Mouse (Mus musculus): ENCODE results near the gene Pmp22. TPM values are rescaled to one million over a fixed set of nuclear protein-coding genes. Genes with fewer than 3 reads are reported as not detected.
A peak's percentile ranks its signal among the peaks of the same experiment; 100 is the strongest.

Gene Pmp22
- total RNA-seq, 2 experiments from 2014 or later: not detected

DNA sequence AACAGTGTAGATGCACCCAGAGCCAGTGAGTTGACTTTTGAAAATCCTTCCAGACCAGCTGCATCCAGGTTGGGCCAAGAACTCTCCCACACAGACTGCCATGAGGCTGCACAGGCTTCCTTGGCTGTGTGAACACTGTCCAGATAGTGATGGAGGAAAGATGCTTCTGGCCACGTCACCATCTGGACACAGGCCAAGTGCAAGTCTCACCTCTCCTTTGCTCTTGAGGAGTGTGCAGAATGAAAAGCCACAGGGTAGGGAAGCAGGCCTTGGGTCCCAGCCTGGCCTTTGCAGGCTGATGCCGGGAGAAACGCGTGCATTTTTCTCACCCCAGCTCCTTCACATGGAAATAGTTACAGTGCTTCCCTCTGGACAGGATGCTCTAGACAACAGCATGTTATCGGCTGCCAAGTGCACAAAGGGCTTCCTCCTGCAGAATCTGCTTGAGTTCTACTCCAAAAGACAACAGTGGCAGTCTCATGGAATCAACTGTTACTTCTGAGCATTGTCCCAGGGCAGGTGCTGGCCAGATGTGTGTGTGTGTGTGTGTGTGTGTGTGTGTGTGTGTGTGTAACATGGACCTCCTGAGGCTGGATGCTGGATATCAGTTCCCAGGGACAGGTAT is 2.8 kb upstream of the Pmp22 start:
- ATAC-seq (replicated peaks; ENCODE audit: poor library complexity, severe bottlenecking): no peak

DNA sequence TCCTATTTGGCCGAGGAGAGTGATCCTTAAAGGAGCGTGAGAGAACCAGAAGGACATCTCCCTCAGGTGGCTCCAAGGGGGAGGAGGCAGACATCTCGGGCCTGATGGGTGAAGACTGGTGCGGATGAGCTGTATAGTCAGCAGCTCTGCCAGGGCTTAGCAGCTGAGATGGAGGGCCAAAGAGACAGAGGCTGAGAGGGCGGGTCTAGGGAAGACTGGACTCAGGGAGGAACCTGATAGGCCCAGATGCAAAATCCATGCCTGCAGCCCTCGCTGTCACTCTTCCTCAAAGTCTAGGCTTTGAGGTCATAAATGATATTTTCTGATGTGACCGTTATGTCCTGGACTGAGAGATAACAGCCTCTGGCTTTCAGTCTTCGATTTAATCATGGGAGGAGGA is 1.8 kb upstream of the Pmp22 start:
- no peak for ATAC-seq (replicated peaks; ENCODE audit: poor library complexity, severe bottlenecking)

DNA sequence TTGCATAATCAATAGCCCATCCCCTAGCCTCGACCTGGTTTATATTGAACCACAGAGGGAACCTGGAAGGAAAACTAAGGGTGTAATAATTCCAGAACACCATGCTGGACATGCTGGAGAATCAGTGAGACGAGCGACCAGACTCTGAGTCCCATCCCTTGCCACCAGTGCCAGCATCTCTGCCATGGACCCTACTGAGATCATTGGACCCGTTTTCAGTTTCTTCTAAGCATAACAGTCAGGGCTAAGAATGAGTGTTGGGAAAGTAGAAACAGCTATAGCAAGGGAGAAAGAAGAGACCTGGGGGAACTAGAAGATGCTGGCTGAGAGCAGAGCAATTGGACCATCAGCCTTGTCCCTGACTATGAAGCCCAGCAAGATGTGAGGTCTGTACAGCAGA is 1.3 kb upstream of the Pmp22 start:
- ATAC-seq (replicated peaks; ENCODE audit: poor library complexity, severe bottlenecking): no peak

DNA sequence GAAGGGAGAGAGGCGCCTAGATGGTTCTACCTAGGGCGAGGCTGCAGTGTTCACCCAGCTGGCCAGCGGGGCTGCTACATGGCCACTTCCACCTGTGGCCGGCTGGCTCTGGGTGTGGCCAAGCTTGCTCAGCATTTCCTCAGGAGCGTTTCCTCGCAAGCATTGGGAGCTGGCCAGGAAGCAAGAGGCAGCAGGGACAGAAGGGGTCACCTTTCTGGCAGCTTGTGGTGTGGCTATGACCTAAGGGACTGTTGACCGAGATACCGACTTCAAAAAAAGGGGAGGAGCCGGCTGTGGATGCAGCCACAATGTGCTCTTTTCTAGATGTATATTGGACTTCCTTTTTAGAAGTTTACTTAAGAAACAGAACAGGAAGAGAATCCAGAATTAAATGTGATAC is 593 bp downstream of the Pmp22 start:
- ATAC-seq (replicated peaks; ENCODE audit: poor library complexity, severe bottlenecking): no peak; the same call in 1 of the 2 replicates

DNA sequence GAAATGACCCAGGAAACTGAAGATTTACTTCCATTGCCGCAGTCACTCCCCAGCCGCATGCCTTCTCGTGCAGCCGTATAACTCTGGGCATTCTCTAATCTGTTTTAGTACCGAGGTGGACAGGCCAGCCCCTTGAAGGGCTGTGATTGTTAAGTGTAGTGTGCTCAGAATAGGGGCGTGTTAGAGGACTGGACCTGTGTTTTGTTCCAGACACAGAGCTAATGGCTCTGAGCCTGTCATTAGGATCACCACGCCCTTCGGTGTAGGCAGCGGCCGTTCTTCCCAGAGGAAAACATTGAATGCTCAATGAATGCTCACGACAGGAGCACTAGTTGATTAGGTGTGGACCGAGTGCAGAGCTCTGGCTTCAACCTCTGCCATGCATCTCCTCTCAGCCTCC is 1.1 kb downstream of the Pmp22 start:
- ATAC-seq (replicated peaks; ENCODE audit: poor library complexity, severe bottlenecking): no peak

GRCm38 (mm10) chr11:63130497-63130896 is 1.7 kb downstream of the Pmp22 start:
- ATAC-seq (replicated peaks; ENCODE audit: poor library complexity, severe bottlenecking): no peak

DNA sequence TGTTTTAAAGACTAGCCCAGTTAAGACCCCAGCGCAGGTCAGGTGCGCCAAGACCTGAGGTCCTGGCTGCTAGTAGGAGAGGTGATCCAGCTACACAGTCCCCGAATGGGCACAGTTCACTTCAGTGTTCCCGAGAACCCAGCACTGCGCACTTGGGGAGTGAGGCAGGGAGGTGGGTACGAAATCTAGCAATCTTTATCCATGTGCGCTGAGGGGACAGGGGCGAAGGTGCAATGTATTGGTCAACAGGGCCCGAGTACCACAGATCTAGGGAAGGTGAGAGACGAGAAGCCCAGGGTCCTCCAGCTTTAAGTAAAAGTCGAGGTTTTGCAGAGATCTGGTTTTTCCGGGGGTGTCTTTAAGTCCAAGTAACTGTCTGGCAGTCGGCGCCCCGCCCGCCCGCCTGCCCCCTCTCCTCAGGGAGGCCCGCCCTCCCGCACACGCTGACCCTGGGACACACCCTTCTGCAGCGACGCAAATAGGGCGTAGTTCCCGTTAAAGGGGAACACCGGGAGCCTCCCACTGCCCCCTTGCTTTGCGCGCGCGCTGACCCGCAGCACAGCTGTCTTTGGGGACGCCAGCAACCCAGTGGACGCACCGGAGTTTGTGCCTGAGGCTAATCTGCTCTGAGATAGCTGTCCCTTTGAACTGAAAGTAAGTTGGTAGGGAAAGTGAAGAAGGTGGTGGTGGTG is 2.4 kb downstream of the Pmp22 start:
- ATAC-seq (replicated peaks; ENCODE audit: poor library complexity, severe bottlenecking): no peak

- no peak for ATAC-seq (replicated peaks; ENCODE audit: poor library complexity, severe bottlenecking)
Measured at GRCm38 (mm10) chr11:63131693-63132040, 2.9 kb downstream of the Pmp22 start.

- ATAC-seq (replicated peaks; ENCODE audit: poor library complexity, severe bottlenecking): no peak
Measured at GRCm38 (mm10) chr11:63132151-63132500, 3.3 kb downstream of the Pmp22 start.

- ATAC-seq (replicated peaks; ENCODE audit: poor library complexity, severe bottlenecking): no peak
Measured at GRCm38 (mm10) chr11:63132501-63133435, 4.0 kb downstream of the Pmp22 start.

DNA sequence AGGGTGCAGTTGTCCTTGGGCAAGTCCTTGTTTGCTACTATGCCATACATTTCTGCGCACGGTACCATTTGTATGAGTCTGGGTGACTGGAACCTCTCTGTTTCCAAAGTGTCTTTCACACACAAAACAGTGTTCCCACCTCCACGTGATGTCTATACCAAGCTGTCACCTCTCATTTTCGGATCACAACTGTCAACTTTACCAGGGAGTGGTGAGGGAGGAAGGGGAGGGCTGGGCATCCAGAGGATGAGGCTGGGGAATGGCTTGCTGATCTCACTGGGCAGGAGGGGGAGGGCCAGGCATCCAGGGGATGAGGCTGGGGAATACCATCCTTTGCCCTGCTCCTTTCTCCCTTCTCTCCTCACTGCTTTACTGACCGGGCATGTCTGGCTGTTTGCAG is 5.2 kb downstream of the Pmp22 start:
- ATAC-seq (replicated peaks; ENCODE audit: poor library complexity, severe bottlenecking): no peak

DNA sequence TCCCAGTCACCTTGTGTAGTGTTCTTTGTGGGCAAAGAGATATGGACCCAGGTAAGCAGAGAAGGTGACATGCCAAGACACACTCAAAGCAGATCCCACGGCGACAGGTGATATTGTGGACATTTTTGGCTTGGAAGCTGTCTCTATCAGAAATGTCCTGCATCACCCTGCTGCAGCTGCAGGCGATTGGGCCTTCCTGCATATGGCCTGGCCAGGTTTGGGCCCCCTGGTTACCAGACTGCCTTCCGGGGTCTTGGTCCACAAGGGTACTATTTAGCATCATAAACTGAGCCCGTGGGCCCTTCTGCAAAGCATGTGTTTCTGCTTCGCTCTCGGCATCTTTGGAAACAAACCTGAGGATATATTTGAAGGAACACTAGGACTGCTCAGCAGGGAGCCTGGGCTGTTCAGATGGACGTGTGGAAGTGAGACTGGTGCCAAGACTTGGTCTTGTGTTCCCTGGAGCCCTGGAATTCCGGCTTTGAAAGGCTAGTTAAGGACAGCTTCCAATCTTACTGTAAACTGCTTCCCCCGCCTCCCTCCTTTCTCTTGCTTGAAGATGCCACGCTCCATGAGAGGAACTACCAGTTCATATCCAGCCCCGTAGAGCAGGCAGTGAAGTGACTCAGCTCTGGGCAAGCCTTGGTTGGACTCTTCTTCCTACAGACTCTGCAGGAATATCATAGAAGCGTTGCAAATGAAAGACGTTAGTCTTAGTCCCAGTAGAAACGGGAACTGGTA is 6.1 kb downstream of the Pmp22 start:
- no peak for ATAC-seq (replicated peaks; ENCODE audit: poor library complexity, severe bottlenecking)

DNA sequence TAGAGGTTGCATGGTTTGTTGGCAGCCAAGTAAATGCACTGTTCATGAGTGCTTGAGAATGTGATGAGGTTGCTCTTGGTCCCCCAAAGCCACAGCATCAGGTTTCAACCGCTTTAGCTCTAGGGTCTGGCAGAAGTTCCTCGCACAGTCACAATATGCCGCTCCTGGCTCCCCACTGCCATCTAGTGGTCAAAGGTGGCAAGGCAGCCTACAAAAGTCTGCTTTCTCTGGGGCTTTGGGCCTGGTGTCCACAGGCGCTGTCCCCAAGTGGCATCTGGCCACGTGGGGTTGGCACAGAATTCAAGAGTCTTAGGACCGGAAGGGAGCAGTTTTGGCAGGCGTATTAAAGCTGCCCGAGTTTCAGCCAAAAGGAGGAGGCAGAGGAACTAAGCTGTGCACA is 6.8 kb downstream of the Pmp22 start:
- ATAC-seq (replicated peaks; ENCODE audit: poor library complexity, severe bottlenecking): peak; percentile 89

DNA sequence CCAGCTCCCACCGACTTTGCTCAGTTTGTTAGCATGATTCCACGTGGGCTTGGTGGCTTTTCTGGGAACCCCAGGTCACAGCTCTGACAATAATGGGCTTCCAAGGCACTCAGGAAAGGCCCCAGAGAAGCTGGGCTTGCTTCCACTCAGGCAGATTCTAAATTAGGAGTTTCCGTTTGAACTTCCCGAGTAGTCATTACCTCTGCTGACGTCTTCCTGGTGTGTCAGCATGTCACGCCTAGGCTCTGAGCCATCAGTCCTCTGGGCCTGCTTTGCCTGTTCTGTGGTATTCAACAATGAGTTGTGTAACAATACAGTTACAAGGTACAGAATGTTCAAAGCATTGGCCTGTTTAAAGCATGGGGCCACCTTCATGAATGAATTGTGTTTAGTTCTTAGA is 7.4 kb downstream of the Pmp22 start:
- ATAC-seq (replicated peaks; ENCODE audit: poor library complexity, severe bottlenecking): no peak

GRCm38 (mm10) chr11:63136836-63137416 is 8.1 kb downstream of the Pmp22 start:
- no peak for ATAC-seq (replicated peaks; ENCODE audit: poor library complexity, severe bottlenecking)

DNA sequence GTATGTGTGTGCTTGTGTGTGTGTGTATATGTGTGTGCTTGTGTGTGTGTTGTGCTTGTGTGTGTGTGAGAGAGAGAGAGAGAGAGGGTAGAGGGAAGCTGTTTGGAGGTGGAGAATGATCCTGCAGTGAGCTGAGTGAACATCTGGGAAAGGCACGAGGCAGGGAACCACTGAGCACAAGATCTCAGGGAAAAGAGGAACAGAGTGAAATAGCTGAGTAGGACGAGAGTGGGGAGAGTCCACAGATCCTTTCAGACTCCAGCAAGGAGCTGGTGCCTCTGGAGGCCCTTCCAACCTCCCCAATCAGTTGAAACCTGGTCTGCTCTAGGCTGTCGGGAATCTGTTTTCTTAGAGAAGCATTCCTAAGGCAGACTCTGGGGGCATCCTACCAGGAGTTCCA is 10.0 kb downstream of the Pmp22 start:
- ATAC-seq (replicated peaks; ENCODE audit: poor library complexity, severe bottlenecking): no peak

DNA sequence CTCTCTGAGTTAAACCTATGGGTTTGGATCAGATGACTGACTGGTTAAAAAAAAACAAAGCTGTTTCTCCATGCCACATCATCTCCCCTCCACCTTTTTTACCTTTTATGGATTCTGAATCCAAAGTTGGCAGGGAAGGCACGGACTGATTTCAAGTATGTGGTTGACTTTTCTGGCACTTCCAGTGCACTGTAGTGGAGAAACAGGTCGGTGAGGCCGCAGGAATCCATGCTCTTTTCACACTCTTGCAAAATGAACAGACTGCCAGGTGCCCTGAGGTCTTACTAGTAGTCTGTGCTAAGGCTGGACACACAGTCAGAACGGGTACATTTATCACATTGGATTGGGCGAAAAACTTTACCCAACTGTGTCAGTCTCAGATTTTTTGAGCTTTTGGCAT is 13.5 kb downstream of the Pmp22 start:
- no peak for ATAC-seq (replicated peaks; ENCODE audit: poor library complexity, severe bottlenecking)

GRCm38 (mm10) chr11:63142816-63143215 is 14.0 kb downstream of the Pmp22 start:
- ATAC-seq (replicated peaks; ENCODE audit: poor library complexity, severe bottlenecking): no peak

GRCm38 (mm10) chr11:63143486-63143885 is 14.7 kb downstream of the Pmp22 start:
- ATAC-seq (replicated peaks; ENCODE audit: poor library complexity, severe bottlenecking): no peak

GRCm38 (mm10) chr11:63146601-63147000 is 17.8 kb downstream of the Pmp22 start:
- ATAC-seq (replicated peaks; ENCODE audit: poor library complexity, severe bottlenecking): no peak
